Mouse (Mus musculus): ENCODE data around the gene Hnf1b.

Hnf1b gene

DNA sequence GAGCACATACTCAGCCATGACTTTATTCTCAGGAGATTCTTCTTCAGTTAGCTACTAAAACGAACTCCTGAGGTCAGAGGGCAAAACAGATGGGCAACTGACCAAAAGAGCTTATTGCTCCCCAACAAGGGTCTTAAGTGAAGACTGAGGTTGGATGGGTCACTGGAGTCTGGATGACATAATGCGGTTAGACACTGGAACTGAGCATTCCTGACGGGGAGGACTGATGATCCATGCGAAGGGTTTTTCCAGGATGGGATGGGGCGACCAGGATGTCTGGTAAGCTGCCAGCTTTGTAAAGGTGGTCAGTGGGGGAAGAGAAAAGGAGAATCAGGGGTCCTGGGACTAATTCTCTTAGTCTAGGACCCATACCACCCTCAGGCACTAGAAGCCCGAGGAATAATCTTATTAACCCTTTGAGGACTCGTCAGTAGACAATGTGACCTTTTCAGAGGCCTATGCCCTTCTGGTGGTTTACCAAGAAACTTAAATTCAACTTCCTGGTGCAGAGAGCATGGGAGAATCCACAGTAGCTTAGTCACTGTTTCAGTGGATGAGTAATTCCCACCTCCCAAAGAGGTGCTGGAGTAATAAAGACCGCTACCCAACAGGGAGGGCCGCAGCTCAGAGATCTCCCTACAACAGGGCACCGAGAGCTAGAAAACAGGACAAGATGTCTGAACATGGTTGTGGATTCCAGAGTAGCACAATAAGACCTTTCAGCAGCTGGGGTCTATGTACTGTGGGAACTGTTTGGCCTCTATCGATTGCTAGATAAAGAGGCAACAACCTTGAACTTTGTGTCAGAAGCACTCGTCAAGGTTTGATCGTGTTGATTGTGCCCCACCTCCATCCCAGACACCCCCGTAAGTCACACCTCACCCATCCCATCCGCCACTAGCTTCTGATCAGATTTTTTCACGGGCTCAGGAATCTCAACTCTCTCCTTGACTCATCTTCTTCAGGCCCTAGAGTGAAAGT lies 46.9 kb downstream of the Hnf1b start:
- DNase-seq (ENCODE audit: low spot score in 2 of 2) = no peak

DNA sequence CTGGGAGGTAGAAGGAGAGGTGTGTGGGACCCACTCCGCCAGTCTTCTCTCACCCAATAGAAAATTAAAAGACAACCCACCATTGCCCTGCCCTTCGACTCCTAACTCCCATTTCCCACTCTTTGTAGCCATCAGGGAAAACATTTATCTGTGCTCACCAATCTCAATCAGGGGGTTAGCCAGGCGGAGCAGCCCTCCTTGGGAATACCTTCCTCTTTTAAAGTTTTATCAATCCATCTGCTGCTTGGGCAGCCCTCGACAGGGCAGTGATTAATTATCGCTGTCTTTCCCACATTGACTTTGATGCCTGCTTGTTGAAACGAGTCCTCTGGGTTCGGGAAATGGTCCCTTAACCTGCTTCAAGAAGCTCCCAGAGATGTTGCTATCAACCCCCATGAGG lies 47.7 kb downstream of the Hnf1b start:
- no peak for DNase-seq (ENCODE audit: low spot score in 2 of 2)

DNA sequence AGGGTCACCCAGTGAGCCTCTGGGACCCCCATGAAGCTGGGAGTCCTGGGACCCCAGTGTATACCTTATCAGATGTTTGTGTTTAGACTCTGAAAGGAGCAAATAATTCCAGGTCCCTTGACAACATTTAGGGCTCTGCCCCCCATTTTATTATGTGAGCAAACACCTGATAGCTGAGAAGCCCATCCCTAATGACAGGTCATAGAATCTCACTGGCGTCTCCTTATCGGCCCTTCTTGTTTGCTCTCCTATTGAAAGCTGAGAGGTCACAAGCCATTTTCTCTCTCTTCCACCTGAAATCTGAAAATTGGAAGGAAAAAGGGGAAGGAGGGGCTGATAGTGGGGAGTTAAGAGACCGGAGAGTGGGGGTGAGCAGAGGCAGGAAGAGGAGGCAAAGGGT lies 52.9 kb downstream of the Hnf1b start:
- DNase-seq (ENCODE audit: low spot score in 2 of 2) = no peak

DNA sequence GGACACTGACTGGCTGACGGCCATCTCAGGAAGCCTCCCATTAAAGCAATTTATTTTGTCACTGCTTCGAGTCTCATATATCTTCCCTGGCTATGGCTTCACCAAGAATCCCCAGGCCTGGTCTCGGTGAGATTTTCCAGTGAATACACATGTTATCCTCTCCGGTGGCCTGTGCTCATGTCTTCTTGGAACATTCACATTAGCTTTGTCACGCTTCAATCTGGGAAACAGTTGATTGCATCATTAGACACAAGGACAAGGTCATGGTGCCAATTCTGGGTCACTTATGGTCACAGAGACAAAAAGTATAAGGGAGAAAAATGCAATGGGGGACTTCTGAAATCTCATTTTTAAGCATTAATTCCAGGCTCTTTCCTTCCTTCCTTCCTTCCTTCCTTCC lies 55.9 kb downstream of the Hnf1b start:
- no peak for DNase-seq (ENCODE audit: low spot score in 2 of 2)

DNA sequence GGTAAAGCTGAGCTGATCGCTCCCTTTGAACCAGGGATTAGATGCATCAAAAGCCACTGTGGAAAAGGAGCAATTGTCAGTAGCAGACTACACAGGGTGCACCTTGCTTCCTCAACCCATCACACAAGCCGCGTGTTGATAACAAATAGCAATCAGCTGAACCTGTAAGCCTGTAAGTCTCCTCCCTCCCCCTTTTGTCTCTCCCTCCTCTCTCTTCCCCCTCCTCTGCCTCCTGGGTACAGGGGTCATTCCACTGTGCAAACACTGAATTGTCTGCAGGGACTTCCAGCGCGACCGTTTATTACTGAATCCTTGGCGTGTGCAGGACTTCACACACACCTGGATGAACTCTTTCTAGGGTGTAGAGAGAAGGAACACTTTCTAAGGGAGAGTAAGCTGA lies 58.5 kb downstream of the Hnf1b start:
- no peak for DNase-seq (ENCODE audit: low spot score in 2 of 2)

DNA sequence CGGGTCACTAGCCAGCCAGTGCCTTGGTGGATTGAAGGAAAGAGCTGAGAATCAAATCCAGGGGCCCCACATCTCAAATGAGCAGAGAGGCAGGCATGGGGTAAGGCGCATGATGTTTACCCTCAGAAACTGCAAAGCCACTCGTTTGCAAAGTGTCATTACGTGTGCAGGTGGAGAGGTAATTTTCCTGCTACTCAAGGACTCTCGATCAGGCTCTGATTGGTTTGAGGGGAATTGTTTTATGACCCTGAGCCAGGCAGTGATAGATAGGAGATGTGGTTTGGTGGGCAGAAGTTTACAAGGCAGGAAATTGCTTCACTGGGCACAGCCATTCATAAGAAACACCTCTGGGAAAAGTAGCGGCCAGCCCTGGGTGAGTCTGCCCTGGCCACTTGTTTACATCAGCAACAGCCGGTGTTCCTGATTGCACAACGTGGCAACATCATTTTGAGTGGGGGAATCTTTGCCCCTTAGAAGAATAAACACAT lies 64.0 kb downstream of the Hnf1b start:
- DNase-seq (ENCODE audit: low spot score in 2 of 2) = no peak

DNA sequence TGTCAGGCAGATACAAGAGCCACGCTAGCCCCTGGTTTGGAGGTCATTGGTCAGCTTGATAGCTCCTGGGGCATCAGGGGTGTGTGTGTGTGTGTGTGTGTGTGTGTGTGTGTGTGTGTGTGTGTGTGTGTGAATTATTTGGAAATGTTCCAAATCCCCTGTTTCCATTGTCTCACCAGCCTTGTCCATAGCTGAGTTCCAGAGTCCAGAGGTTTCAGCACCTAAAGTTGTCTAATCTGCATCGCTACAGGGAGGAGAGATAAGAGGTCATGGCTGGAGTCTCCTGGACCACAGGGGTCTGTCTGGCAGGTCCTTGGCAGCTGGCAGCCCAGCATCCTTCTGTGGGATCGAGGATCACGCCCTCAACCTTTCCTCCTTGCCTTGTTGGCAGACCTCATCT lies 64.6 kb downstream of the Hnf1b start:
- no peak for DNase-seq (ENCODE audit: low spot score in 2 of 2)

DNA sequence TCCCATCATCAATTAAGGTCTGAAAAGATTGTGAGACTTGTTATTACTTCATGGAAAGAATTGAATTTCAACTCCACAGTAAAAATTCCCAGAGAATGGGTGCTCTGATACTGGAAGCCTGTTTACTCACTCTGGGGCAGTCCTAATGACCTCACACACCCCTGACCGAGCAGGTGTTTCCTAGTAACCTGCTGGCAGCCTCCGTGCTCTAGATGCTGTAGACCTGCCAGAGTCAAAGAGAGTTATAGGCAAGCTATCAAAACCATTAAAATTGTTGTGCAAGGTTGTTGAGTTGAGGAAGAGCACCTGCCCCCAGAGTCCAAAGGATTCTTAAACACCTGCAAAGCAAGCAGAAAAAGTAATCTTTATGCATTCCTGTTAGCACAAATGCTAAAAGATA lies 72.7 kb downstream of the Hnf1b start:
- DNase-seq (ENCODE audit: low spot score in 2 of 2) = no peak

DNA sequence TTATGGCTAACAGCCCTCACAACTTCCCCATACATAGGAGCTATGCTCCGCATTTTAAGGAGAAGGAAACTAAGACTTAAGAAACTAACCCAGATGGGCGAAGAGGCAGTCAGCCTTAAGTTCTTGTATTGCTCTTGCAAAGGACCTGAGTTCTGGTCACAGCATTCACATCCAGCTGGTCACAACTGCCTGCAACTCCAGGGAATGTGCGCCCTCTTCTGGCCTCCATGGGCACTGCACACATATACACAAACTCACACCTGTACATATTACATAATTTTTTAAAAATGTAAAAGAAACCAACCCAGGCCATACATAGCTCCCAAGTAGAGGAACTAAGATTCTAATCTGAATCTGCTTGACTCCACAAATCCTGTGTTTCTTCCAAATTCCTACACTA lies 77.2 kb downstream of the Hnf1b start:
- DNase-seq (ENCODE audit: low spot score in 2 of 2) = no peak

DNA sequence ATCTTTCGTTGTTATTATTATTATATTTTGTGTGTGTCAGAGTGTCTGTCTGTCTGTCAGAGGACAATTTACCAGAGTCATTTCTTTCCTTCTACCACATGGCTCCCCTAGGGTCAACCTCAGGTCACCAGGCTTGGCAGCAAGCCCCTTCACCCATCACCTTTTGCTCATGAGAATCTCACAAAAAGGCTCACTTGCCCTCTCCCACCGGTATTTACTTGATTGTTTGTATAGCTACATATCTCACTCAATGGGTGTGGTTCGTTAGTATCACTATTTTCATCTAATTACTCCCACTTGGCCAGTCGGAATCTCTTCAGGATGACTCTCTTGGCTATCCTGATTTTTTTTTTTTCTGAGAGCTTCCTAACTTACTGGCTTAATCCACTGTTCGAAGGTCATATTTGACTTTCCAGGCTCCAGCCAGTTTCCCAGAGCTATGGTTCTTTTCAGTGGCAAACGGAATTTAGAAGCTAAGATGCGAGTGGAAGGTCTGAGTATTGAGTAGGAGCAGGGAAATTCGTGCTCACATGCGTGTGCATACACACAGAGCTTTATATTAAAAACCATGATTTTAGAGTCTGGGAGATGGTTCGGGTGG lies 82.7 kb downstream of the Hnf1b start:
- no peak for DNase-seq (ENCODE audit: low spot score in 2 of 2)

DNA sequence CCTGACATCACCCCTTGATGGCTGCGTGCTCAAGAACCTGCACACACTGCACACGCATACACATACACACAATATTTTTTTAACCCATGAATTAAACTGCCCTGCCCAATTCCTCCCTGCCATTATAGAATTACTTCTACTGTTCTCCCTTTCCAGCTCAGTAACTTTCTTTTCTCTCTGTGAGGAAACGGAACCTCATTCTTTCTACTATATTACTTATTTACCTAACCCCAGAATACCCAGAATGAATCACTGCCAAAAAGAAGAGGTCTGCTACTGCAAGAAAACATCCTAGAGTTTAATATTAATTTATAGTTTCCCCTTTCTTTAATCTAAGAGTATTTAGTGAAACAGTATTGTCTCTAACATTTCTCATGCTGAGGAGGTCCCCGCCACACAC lies 83.5 kb downstream of the Hnf1b start:
- no peak for DNase-seq (ENCODE audit: low spot score in 2 of 2)

DNA sequence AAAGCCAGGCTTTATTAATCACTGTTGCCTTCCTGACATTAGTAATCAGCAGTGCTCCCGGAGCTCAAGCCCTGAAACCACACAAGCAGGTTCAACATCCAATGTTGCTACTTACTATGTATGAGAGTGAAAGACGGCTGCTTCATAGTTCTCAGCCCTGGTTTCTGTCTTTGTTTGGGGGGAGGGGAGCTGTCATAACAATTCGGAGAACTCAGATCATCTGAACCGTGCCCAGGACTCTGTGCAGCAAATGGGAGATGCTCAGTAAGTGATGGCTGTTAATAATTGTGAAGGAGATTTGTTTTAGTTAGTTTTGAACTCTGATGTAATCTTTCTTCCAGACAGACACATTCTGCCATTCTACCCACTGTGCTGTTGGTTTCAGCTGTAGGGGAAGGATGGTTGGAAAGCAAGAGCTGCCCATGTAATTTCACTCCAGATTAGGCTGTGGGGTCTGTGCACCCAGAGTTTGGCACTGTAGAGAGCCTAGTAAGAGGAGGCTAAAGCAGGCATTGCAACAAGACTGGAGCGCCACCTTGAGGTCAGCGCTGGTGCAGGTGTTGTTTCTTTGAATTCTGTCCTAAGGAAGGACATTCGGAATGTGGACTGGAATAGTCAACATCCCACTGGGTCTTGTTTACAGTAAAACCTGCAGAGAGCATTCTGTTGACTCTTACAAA lies 86.3 kb downstream of the Hnf1b start:
- DNase-seq (ENCODE audit: low spot score in 2 of 2) = peak; percentile 67 to 79

DNA sequence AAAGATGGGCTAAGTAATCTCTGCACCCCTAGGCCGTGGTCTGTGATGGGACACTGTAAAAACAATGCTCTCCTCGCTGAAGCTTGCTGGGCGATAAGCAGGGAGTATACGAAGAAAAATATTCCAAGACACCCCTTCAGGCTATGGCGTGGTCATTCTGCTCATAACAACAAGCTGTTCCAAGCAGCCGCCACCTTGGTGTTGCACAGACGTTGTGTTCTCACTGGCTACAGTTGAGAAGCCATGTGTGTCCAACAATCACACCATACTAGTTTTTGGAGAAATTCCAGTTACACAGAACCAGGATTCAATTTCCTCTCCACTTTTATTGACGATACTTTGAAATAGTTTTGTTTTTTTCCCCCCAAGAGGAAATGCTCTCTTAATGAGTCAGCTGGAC lies 88.7 kb downstream of the Hnf1b start:
- DNase-seq (ENCODE audit: low spot score in 2 of 2) = no peak

DNA sequence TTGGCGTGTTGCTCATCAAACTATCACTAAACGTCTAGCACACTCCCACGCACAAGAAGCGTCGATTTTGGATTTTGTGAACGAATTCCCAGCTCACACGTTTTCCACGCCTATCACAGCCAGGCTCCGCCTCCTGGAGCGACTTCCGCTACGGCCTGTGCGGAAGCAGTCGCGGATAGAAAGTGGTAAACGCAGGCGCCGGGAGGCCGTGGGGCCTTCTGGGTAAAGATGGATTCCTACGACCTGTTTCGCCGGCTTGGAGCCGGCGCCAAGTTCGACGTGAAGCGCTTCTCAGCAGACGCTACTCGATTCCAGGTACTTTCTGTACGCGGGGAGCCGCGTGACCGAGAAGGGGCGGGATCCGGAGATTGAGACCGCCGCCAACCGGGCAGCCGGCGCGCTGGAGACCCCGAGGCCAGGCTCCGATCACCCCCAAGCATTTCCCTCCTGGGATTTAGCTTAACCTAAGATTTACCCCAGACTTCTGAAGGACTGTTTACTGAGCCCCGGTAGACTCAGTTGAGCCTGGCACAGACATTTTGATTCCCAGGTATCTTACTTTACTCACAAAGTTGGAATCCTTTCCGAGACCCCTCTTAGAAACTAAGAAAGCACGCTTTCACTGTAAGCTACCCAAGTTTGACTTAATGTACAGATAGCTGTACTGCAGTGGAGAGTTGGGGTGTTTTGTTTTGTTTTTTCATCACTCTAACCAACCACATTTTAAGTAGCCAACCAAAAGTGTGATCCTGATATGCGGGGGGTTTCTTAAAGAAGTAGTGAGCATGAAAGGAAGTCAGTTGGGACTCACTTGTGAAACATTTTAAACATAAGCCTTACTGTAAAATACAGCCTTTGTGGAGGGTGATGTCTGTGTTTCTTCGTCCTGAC lies 92.3 kb downstream of the Hnf1b start, which contains the start of gene Ddx52:
Gene Ddx52 (plus strand): TSS at position 113 of the 891 bp plus-strand sequence.
- peak; percentile 58 to 83 for DNase-seq (ENCODE audit: low spot score in 2 of 2)

Data from cerebellum, postnatal 4 days (tissue).